Mouse (Mus musculus) erythroblast, embryonic 14.5 days (primary cell): ENCODE data around the gene Nek1.

Source experiments
- GATA1 ChIP-seq: IDR thresholded peaks from 2 replicates; pipeline ENCODE4 v1.6.1; 2012; ENCODE audit warnings: low read length, inconsistent platforms, mixed read lengths
- TAL1 ChIP-seq: IDR thresholded peaks from 3 replicates; pipeline ENCODE4 v1.6.1; 2012; ENCODE audit warnings: low read length, inconsistent platforms, mixed read lengths

DNA sequence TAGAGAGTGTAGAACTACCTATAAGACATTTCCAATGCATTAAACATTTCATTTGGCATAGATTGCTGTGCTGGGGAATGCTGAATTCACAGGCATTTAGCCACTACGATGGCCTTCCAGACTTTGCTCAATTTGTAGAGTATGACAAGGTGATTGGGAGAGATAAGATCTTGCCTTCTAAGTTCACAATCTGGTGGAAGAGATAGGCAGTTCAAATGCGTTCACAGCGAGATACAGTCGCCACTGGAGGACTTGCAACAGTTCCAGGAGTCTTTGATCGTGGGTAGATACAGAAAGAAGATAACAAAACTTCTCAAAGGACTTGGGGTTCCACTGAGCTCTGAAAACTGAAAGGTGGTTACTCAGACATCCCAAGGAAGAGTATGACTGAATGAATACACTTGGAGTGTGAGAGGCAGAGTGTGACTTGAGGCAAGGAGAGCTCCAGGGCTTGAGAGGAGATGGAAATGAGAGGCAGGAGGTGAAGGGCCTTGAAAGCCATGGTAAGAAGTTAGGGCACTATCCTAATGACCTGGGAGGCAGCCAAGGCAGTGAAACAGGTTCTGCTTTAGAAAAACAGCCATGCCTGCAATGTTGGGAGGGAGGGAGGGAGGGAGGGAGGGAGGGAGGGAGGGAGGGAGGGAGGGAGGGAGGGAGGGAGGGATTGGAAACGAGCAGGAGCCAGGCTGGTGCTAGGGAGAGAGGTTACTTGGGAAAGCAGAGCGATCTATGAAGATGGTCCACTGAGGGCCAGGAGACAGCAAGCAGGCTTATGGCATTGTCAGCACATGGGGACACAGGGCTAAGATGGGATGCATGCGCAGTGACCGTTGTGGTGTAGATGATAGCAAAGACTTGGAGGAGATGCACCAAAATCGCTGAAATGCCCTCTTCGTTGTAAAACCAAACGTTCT, 184.9 kb downstream of the Nek1 start:
- no peak for TF ChIP-seq TAL1
- TF ChIP-seq GATA1 = no peak
